Mouse (Mus musculus) intestine, embryonic 15.5 days (tissue): Measurements from ENCODE around the gene Myl4. TPM values are rescaled to one million over a fixed set of nuclear protein-coding genes. Genes with fewer than 3 reads are reported as not detected.

ENCODE experiments used
- ATAC-seq: fragments of 200-750 bp; cut with Nextera tagmentation; 2 replicates; pipeline ENCODE4 v1.8.0; 2017; ENCODE audit warnings: moderate TSS enrichment, moderate library complexity
- H3K27ac ChIP-seq: fragments of 300-500 bp; sonication (generic); 2 replicates; pipeline ENCODE4 v1.5.1; 2015; ENCODE audit warnings: mild to moderate bottlenecking, inconsistent platforms
- H3K27me3 ChIP-seq: fragments of 300-500 bp; sonication (generic); replicated peaks from 2 replicates; pipeline ENCODE4 v1.6.1; 2015; ENCODE audit warnings: inconsistent platforms
- H3K36me3 ChIP-seq: fragments of 300-500 bp; sonication (generic); 2 replicates; pipeline ENCODE4 v1.6.1; 2015; ENCODE audit warnings: inconsistent platforms
- H3K4me1 ChIP-seq: fragments of 300-500 bp; sonication (generic); replicated peaks from 2 replicates; pipeline ENCODE4 v1.6.1; 2015; ENCODE audit warnings: inconsistent platforms
- H3K4me2 ChIP-seq: fragments of 300-500 bp; sonication (generic); replicated peaks from 2 replicates; pipeline ENCODE4 v1.6.1; 2015; ENCODE audit warnings: mild to moderate bottlenecking, inconsistent platforms
- H3K4me3 ChIP-seq: fragments of 300-500 bp; sonication (generic); replicated peaks from 2 replicates; pipeline ENCODE4 v1.5.1; 2015; ENCODE audit warnings: inconsistent platforms
- H3K9ac ChIP-seq: fragments of 300-500 bp; sonication (generic); 2 replicates; pipeline ENCODE4 v1.6.1; 2015; ENCODE audit warnings: inconsistent platforms
- H3K9me3 ChIP-seq: fragments of 300-500 bp; sonication (generic); 2 replicates; pipeline ENCODE4 v1.6.1; 2016; ENCODE audit warnings: inconsistent platforms
- WGBS: fragments of 180-500 bp; shearing (Covaris S2); methylation state at CpG from one replicate; pipeline ENCODE4 v1.1.7; 2015; 5-methylcytosine and 5-hydroxymethylcytosine counted together
- polyA plus RNA-seq: library from polyadenylated mRNA; unstranded; fragments of >200 nt; fragmentation: Nextera tagmentation; extraction: Ambion mirVana; gene quantifications from 2 replicates; pipeline ENCODE4 v1.2.1, GENCODE M21; 2015

Myl4 gene
- polyA plus RNA-seq, 1 experiment from 2014 or later: 6.4 TPM

GRCm38 (mm10) chr11:104627616-104628301 is 77.3 kb downstream of the Myl4 start:
- ATAC-seq: no peak
- Histone ChIP-seq H3K27ac (no peak overlapping the region), H3K27me3 (no peaks in the 10 kb centered on the region), H3K4me2 (no peak overlapping the region; the same call in 1 of the 2 replicates), H3K4me3 (no peak overlapping the region), H3K9me3 (no peaks in the 10 kb centered on the region), H3K4me1 (peaks cover 27% of the 10 kb centered on the region), H3K36me3 (no peaks in the 10 kb centered on the region), H3K9ac (no peak overlapping the region)
- WGBS: 53% methylated on average over 11 of the region's 11 CpGs

- Histone ChIP-seq H3K4me3 (no peak overlapping the region), H3K9me3 (no peaks in the 10 kb centered on the region), H3K27me3 (no peaks in the 10 kb centered on the region), H3K27ac (no peak overlapping the region), H3K4me1 (peaks cover 25% of the 10 kb centered on the region), H3K36me3 (no peaks in the 10 kb centered on the region), H3K4me2 (no peak overlapping the region), H3K9ac (no peak overlapping the region)
- ATAC-seq: no peak
- 85% methylated on average over 5 of the region's 5 CpGs for WGBS
These were observed 78.1 kb downstream of the Myl4 start for GRCm38 (mm10) chr11:104628566-104628965.

GRCm38 (mm10) chr11:104630185-104630835 is 79.8 kb downstream of the Myl4 start:
- Histone ChIP-seq H3K36me3 (no peaks in the 10 kb centered on the region), H3K27ac (no peak overlapping the region), H3K4me3 (no peak overlapping the region), H3K27me3 (no peaks in the 10 kb centered on the region), H3K9me3 (no peaks in the 10 kb centered on the region), H3K4me1 (peaks cover 16% of the 10 kb centered on the region; the same call in 1 of the 2 replicates), H3K9ac (no peak overlapping the region), H3K4me2 (no peak overlapping the region)
- WGBS: 74% methylated on average over 7 of the region's 7 CpGs
- no peak for ATAC-seq

- Histone ChIP-seq H3K9ac (no peak overlapping the region), H3K4me3 (no peak overlapping the region), H3K27ac (no peak overlapping the region), H3K27me3 (no peaks in the 10 kb centered on the region), H3K4me2 (no peak overlapping the region), H3K4me1 (peaks cover 6% of the 10 kb centered on the region; the same call in 1 of the 2 replicates), H3K36me3 (no peaks in the 10 kb centered on the region), H3K9me3 (no peaks in the 10 kb centered on the region)
- 82% methylated on average over 1 of the region's 1 CpGs for WGBS
- ATAC-seq: no peak
These were observed 80.8 kb downstream of the Myl4 start for GRCm38 (mm10) chr11:104631306-104631705.

GRCm38 (mm10) chr11:104637010-104637409 is 86.5 kb downstream of the Myl4 start:
- H3K4me2 ChIP-seq: no peak overlapping the region
- ATAC-seq: no peak
- H3K9ac ChIP-seq: no peak overlapping the region
- H3K4me3 ChIP-seq: no peak overlapping the region
- no peaks in the 10 kb centered on the region for H3K36me3 ChIP-seq
- no peak overlapping the region for H3K27ac ChIP-seq
- H3K27me3 ChIP-seq: no peaks in the 10 kb centered on the region
- H3K9me3 ChIP-seq: no peaks in the 10 kb centered on the region
- H3K4me1 ChIP-seq: no peaks in the 10 kb centered on the region
- WGBS: 91% methylated on average over 14 of the region's 14 CpGs

GRCm38 (mm10) chr11:104638006-104638405 is 87.5 kb downstream of the Myl4 start:
- 72% methylated on average over 5 of the region's 5 CpGs for WGBS
- no peaks in the 10 kb centered on the region for H3K27me3 ChIP-seq
- no peak overlapping the region for H3K4me2 ChIP-seq
- no peak for ATAC-seq
- no peaks in the 10 kb centered on the region for H3K4me1 ChIP-seq
- no peak overlapping the region for H3K27ac ChIP-seq
- no peak overlapping the region for H3K9ac ChIP-seq
- no peaks in the 10 kb centered on the region for H3K36me3 ChIP-seq
- H3K9me3 ChIP-seq: no peaks in the 10 kb centered on the region
- H3K4me3 ChIP-seq: no peak overlapping the region

- no peak overlapping the region for H3K9ac ChIP-seq
- H3K27ac ChIP-seq: no peak overlapping the region
- H3K4me1 ChIP-seq: no peaks in the 10 kb centered on the region
- no peak overlapping the region for H3K4me2 ChIP-seq
- H3K9me3 ChIP-seq: no peaks in the 10 kb centered on the region
- WGBS: 76% methylated on average over 2 of the region's 2 CpGs
- ATAC-seq: no peak
- no peak overlapping the region for H3K4me3 ChIP-seq
- no peaks in the 10 kb centered on the region for H3K27me3 ChIP-seq
- H3K36me3 ChIP-seq: no peaks in the 10 kb centered on the region
These were observed 88.4 kb downstream of the Myl4 start for GRCm38 (mm10) chr11:104638906-104639305.

- no peak overlapping the region for H3K4me3 ChIP-seq
- 78% methylated on average over 9 of the region's 9 CpGs for WGBS
- no peak overlapping the region for H3K4me2 ChIP-seq
- no peaks in the 10 kb centered on the region for H3K4me1 ChIP-seq
- H3K27me3 ChIP-seq: no peaks in the 10 kb centered on the region
- H3K27ac ChIP-seq: no peak overlapping the region
- no peaks in the 10 kb centered on the region for H3K9me3 ChIP-seq
- H3K9ac ChIP-seq: no peak overlapping the region
- no peak for ATAC-seq
- no peaks in the 10 kb centered on the region for H3K36me3 ChIP-seq
These were observed 89.2 kb downstream of the Myl4 start for GRCm38 (mm10) chr11:104639634-104640033.

GRCm38 (mm10) chr11:104640894-104641293 is 90.4 kb downstream of the Myl4 start:
- ATAC-seq: no peak
- H3K27ac ChIP-seq: no peak overlapping the region
- no peak overlapping the region for H3K4me3 ChIP-seq
- 76% methylated on average over 10 of the region's 10 CpGs for WGBS
- no peaks in the 10 kb centered on the region for H3K36me3 ChIP-seq
- no peaks in the 10 kb centered on the region for H3K9me3 ChIP-seq
- no peak overlapping the region for H3K4me2 ChIP-seq
- no peak overlapping the region for H3K9ac ChIP-seq
- no peaks in the 10 kb centered on the region for H3K27me3 ChIP-seq
- H3K4me1 ChIP-seq: no peaks in the 10 kb centered on the region

- no peaks in the 10 kb centered on the region for H3K27me3 ChIP-seq
- 80% methylated on average over 4 of the region's 4 CpGs for WGBS
- H3K36me3 ChIP-seq: no peaks in the 10 kb centered on the region
- no peak overlapping the region for H3K27ac ChIP-seq
- no peak overlapping the region for H3K4me3 ChIP-seq
- no peaks in the 10 kb centered on the region for H3K9me3 ChIP-seq
- no peak overlapping the region for H3K4me2 ChIP-seq
- no peaks in the 10 kb centered on the region for H3K4me1 ChIP-seq
- H3K9ac ChIP-seq: no peak overlapping the region
- no peak for ATAC-seq
These were observed 92.8 kb downstream of the Myl4 start for GRCm38 (mm10) chr11:104643236-104643635.

Other genes with a start within 250 kb of the Myl4 start
- 16.0 and 17.2 TPM in 2 replicates for gene Kansl1, start 81.8 kb upstream of the Myl4 start, polyA plus RNA-seq
- 31.2 and 33.8 TPM in 2 replicates for gene Cdc27, start within 50 bp of the Myl4 start, polyA plus RNA-seq
- gene Itgb3, start 57.3 kb downstream of the Myl4 start, polyA plus RNA-seq: 5.0 and 5.5 TPM in 2 replicates
- gene Gm11639, start 135.0 kb downstream of the Myl4 start, polyA plus RNA-seq: 0.01 TPM in 1 of 2 replicates, not detected in the other